Mouse (Mus musculus) kidney, adult 2 months (tissue): ENCODE measurements around the gene Rab1a.

Source experiments
- CTCF ChIP-seq: fragments of 200-500 bp; conservative IDR thresholded peaks from 2 replicates; pipeline ENCODE4 v1.5.1; 2011; ENCODE audit warnings: low read depth, mild to moderate bottlenecking, control low read depth, low read length, moderate library complexity, mixed read lengths; ENCODE audit not compliant: insufficient read depth, insufficient read length
- POLR2A ChIP-seq: fragments of 200-500 bp; IDR thresholded peaks from one replicate; pipeline ENCODE4 v1.6.1; 2011; ENCODE audit warnings: low read depth, low read length, control low read depth

- TF ChIP-seq CTCF (no peak), POLR2A (no peak)
Measured at GRCm38 (mm10) chr11:20211838-20212237, 10.6 kb downstream of the Rab1a start.
